Mouse (Mus musculus) sigmoid colon, adult 10 weeks (tissue): ENCODE data around the gene Olfr743. TPM values are rescaled to one million over a fixed set of nuclear protein-coding genes. Genes with fewer than 3 reads are reported as not detected.

Experiments
- polyA plus RNA-seq: library from polyadenylated mRNA; stranded (reverse); fragments of 350-450 nt; fragmentation: Illumina TruSeq; extraction: RNeasy Lipid Tissue Mini Kit (QIAGEN cat#74804); gene quantifications from one replicate; pipeline ENCODE4 v1.2.3, GENCODE M21; 2014; ENCODE audit warnings: low read depth, low replicate concordance

Olfr743 gene
- polyA plus RNA-seq = not detected

GRCm38 (mm10) chr14:50521539-50521938, at the start of gene Olfr743:
TSS of gene Olfr743 (plus strand) at chr14:50521839.

GRCm38 (mm10) chr14:50472438-50472837, 49.2 kb upstream of the Olfr743 start, which contains the start of gene Olfr741:
TSS of gene Olfr741 (plus strand) at chr14:50472738.

GRCm38 (mm10) chr14:50503300-50503699, 18.3 kb upstream of the Olfr743 start, which contains the start of gene Olfr742:
TSS of gene Olfr742 (plus strand) at chr14:50503600.

Other genes with a start within 250 kb of the Olfr743 start
- not detected for gene Olfr732, start 237.6 kb upstream of the Olfr743 start, polyA plus RNA-seq
- not detected for gene Olfr733, start 220.3 kb upstream of the Olfr743 start, polyA plus RNA-seq
- gene Olfr734, start 195.1 kb upstream of the Olfr743 start, polyA plus RNA-seq = not detected
- gene Olfr735, start 173.0 kb upstream of the Olfr743 start, polyA plus RNA-seq = not detected
- gene Tlr11, start 163.9 kb upstream of the Olfr743 start, polyA plus RNA-seq = 1.4 TPM
- not detected for gene Olfr736, start 140.7 kb upstream of the Olfr743 start, polyA plus RNA-seq
- gene Olfr738, start 114.3 kb upstream of the Olfr743 start, polyA plus RNA-seq = not detected
- not detected for gene Olfr739, start 103.2 kb upstream of the Olfr743 start, polyA plus RNA-seq
- gene Olfr740, start 76.3 kb upstream of the Olfr743 start, polyA plus RNA-seq = not detected
- not detected for gene Olfr741, start 49.1 kb upstream of the Olfr743 start, polyA plus RNA-seq
- not detected for gene Olfr742, start 18.2 kb upstream of the Olfr743 start, polyA plus RNA-seq
- gene Olfr744, start 93.0 kb downstream of the Olfr743 start, polyA plus RNA-seq = not detected
- not detected for gene Olfr745, start 117.5 kb downstream of the Olfr743 start, polyA plus RNA-seq
- gene Olfr746, start 125.2 kb downstream of the Olfr743 start, polyA plus RNA-seq = not detected
- gene Olfr747, start 171.4 kb downstream of the Olfr743 start, polyA plus RNA-seq = not detected
- not detected for gene Olfr748, start 185.5 kb downstream of the Olfr743 start, polyA plus RNA-seq
- gene Olfr749, start 223.3 kb downstream of the Olfr743 start, polyA plus RNA-seq = not detected